ENCODE assay signal across 24 mouse cellular contexts in the genomic region with DNA sequence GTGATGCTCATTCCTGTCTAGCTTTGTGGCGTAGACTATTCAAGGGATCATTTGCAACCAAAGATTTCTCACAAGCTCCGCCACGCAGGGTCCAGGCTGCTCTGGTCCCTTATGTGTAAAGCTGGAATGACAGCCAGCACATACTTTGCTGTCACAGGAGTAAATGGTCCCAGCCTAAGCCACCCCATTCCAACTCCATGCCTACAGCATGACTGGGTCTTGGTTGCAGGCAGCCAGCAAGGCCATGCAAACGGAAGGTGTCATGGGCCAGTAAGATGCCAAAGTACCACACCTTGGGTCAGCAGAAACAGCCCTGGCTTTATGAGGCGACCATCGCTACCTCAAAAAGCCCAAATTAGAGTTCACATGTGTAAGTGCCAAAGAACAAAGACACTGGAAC. TPM values are rescaled to one million over a fixed set of nuclear protein-coding genes. Genes with fewer than 3 reads are reported as not detected.
"Had no signal": no experiment of that assay in that cellular context is flagged by ENCODE, and none has a peak within 500 bp of the region (broad histone marks: within the 10 kb centered on the region; RNA-seq: fewer than 3 reads in every experiment).

No protein-coding gene starts in this region.

- H3K9me3 ChIP-seq: neural tube, embryonic 13.5 days; neural tube, embryonic 15.5 days; stomach, embryonic 15.5 days had no signal

- H3K36me3 ChIP-seq: neural tube, embryonic 13.5 days; neural tube, embryonic 15.5 days; stomach, embryonic 15.5 days had no signal

- H3K9ac ChIP-seq: neural tube, embryonic 13.5 days; neural tube, embryonic 15.5 days; stomach, embryonic 15.5 days had no signal

- H3K27me3 ChIP-seq: neural tube, embryonic 13.5 days; neural tube, embryonic 15.5 days; stomach, embryonic 15.5 days had no signal

- H3K4me2 ChIP-seq: neural tube, embryonic 13.5 days; neural tube, embryonic 15.5 days; stomach, embryonic 15.5 days had no signal

- DNase-seq: retina, postnatal 1 day; right cerebral cortex, adult 18-20 months; right cerebral cortex, postnatal 14 days; right cerebral cortex, postnatal 25 days; right cerebral cortex, postnatal 4 days; spleen, adult 18-20 months; thymus, adult 18-20 months; thymus, adult 2 months; thymus, postnatal 14 days; thymus, postnatal 25 days; thymus, postnatal 36 days; thymus, postnatal 4 days had no signal

- H3K27ac ChIP-seq: neural tube, embryonic 13.5 days; neural tube, embryonic 15.5 days; stomach, embryonic 15.5 days; stomach, postnatal 0 days had no signal

- H3K4me1 ChIP-seq: neural tube, embryonic 13.5 days; neural tube, embryonic 15.5 days had no signal

- H3K4me3 ChIP-seq: neural tube, embryonic 13.5 days; neural tube, embryonic 15.5 days; stomach, embryonic 15.5 days had no signal

RNA-seq across cellular contexts. Expression of a gene that starts 2.4 kb away (rescaled TPM):
- polyA plus RNA-seq: neural tube, embryonic 13.5 days; neural tube, embryonic 14.5 days; neural tube, embryonic 15.5 days; stomach, embryonic 14.5 days; stomach, embryonic 16.5 days; testis, adult 2 months; urinary bladder, adult 2 months had no signal

RNA-seq across cellular contexts. Expression of a gene that starts 20.4 kb away (rescaled TPM):
- polyA plus RNA-seq: neural tube, embryonic 14.5 days; neural tube, embryonic 15.5 days; small intestine, adult 2 months; stomach, embryonic 14.5 days; stomach, embryonic 15.5 days; stomach, embryonic 16.5 days; stomach, postnatal 0 days; urinary bladder, adult 2 months had no signal

RNA-seq across cellular contexts. Expression of a gene that starts 23.3 kb away (rescaled TPM):
- total RNA-seq: neutrophil, adult 5-6 weeks had no signal
- polyA plus RNA-seq: neural tube, embryonic 13.5 days; small intestine, adult 2 months; spleen, adult 2 months; stomach, embryonic 14.5 days; stomach, embryonic 15.5 days; stomach, embryonic 16.5 days; stomach, postnatal 0 days; testis, adult 2 months; urinary bladder, adult 2 months had no signal

RNA-seq across cellular contexts. Expression of a gene that starts 30.2 kb away (rescaled TPM):
- total RNA-seq: neutrophil, adult 5-6 weeks had no signal
- polyA plus RNA-seq: neural tube, embryonic 13.5 days; neural tube, embryonic 14.5 days; neural tube, embryonic 15.5 days; small intestine, adult 2 months; spleen, adult 2 months; stomach, embryonic 14.5 days; stomach, embryonic 15.5 days; stomach, embryonic 16.5 days; stomach, postnatal 0 days; testis, adult 2 months; urinary bladder, adult 2 months had no signal

RNA-seq across cellular contexts. Expression of a gene that starts 38.9 kb away (rescaled TPM):
- total RNA-seq: neutrophil, adult 5-6 weeks had no signal
- polyA plus RNA-seq: neural tube, embryonic 13.5 days; spleen, adult 2 months; stomach, embryonic 14.5 days; stomach, embryonic 15.5 days; stomach, embryonic 16.5 days; testis, adult 2 months; urinary bladder, adult 2 months had no signal
